Mouse (Mus musculus) myocyte (in vitro differentiated cells): Measurements from ENCODE around the gene Ndufaf3. TPM values are rescaled to one million over a fixed set of nuclear protein-coding genes. Genes with fewer than 3 reads are reported as not detected.

Source experiments
- H3K27me3 ChIP-seq: one replicate; pipeline ENCODE4 v1.6.1; 2011; ENCODE audit not compliant: control insufficient read depth, insufficient read depth, insufficient read length
- H3K36me3 ChIP-seq: one replicate; pipeline ENCODE4 v1.6.1; 2011; ENCODE audit not compliant: control insufficient read depth, insufficient read depth
- H3K4me2 ChIP-seq: one replicate; pipeline ENCODE4 v1.6.1; 2011; ENCODE audit warnings: low read depth, control low read depth
- H3K4me3 ChIP-seq: one replicate; pipeline ENCODE4 v1.5.1; 2011; ENCODE audit warnings: mild to moderate bottlenecking, control low read depth, moderate library complexity
- H3K79me2 ChIP-seq: one replicate; pipeline ENCODE4 v1.6.1; 2011; ENCODE audit not compliant: control insufficient read depth, insufficient read depth
- H3ac ChIP-seq: one replicate; pipeline ENCODE4 v1.6.1; 2011; ENCODE audit not compliant: control insufficient read depth, insufficient read length
- CEBPB ChIP-seq: IDR thresholded peaks from 2 replicates; pipeline ENCODE4 v1.6.1; 2011; ENCODE audit warnings: mild to moderate bottlenecking, moderate library complexity; ENCODE audit not compliant: poor library complexity, insufficient read depth, severe bottlenecking
- E2F4 ChIP-seq: IDR thresholded peaks from one replicate; pipeline ENCODE4 v1.6.1; 2011; ENCODE audit warnings: mild to moderate bottlenecking, control low read depth, moderate library complexity; ENCODE audit not compliant: insufficient read depth
- MAX ChIP-seq: IDR thresholded peaks from one replicate; pipeline ENCODE4 v1.6.1; 2011; ENCODE audit warnings: low read depth, mild to moderate bottlenecking, control low read depth
- MYOD1 ChIP-seq, 3 experiments: IDR thresholded peaks; one replicate each; pipeline ENCODE4 v1.6.1; 2011; ENCODE audit warnings: control low read depth in 2 of 3, low read depth in 2 of 3, mild to moderate bottlenecking in 2 of 3, moderate library complexity in 1 of 3; ENCODE audit not compliant: insufficient read length in 2 of 3, control insufficient read depth in 1 of 3
- MYOG ChIP-seq, 3 experiments: IDR thresholded peaks; one replicate each; pipeline ENCODE4 v1.6.1; 2011; ENCODE audit warnings: control low read depth in 2 of 3, low read depth in 2 of 3, mild to moderate bottlenecking in 2 of 3; ENCODE audit not compliant: insufficient read length in 2 of 3, control insufficient read depth in 1 of 3, insufficient read depth in 1 of 3
- POLR2A ChIP-seq: IDR thresholded peaks from one replicate; pipeline ENCODE4 v1.6.1; 2011; ENCODE audit warnings: low read depth, mild to moderate bottlenecking, control low read depth, moderate library complexity; ENCODE audit not compliant: insufficient read length
- POLR2AphosphoS2 ChIP-seq: IDR thresholded peaks from one replicate; pipeline ENCODE4 v1.6.1; 2011; ENCODE audit warnings: low read depth, control low read depth; ENCODE audit not compliant: insufficient read length
- REST ChIP-seq: IDR thresholded peaks from one replicate; pipeline ENCODE4 v1.6.1; 2011; ENCODE audit warnings: mild to moderate bottlenecking, control low read depth, moderate library complexity; ENCODE audit not compliant: insufficient read depth, insufficient read length
- SRF ChIP-seq: IDR thresholded peaks from one replicate; pipeline ENCODE4 v1.6.1; 2011; ENCODE audit warnings: low read depth; ENCODE audit not compliant: control insufficient read depth, insufficient read length
- TCF12 ChIP-seq: IDR thresholded peaks from one replicate; pipeline ENCODE4 v1.6.1; 2011; ENCODE audit warnings: mild to moderate bottlenecking, control low read depth; ENCODE audit not compliant: poor library complexity, insufficient read depth, severe bottlenecking
- TCF3 ChIP-seq: IDR thresholded peaks from one replicate; pipeline ENCODE4 v1.6.1; 2011; ENCODE audit warnings: low read depth, control low read depth; ENCODE audit not compliant: insufficient read length
- USF1 ChIP-seq: IDR thresholded peaks from one replicate; pipeline ENCODE4 v1.6.1; 2011; ENCODE audit warnings: low read depth, mild to moderate bottlenecking, control low read depth, moderate library complexity
- polyA plus RNA-seq: library from polyadenylated mRNA; unstranded; fragments of >200 nt; fragmentation: generic; extraction: Trizol; gene quantifications from one replicate; pipeline ENCODE4 v1.2.1, GENCODE M21; 2012; ENCODE audit warnings: missing spikeins

Gene Ndufaf3
- polyA plus RNA-seq, 1 experiment = 25.8 TPM

GRCm38 (mm10) chr9:108600011-108600410, 32.8 kb upstream of the Ndufaf3 start:
- no peak overlapping the region for H3K4me3 ChIP-seq
- H3K36me3 ChIP-seq = peaks cover 24% of the 10 kb centered on the region
- H3K27me3 ChIP-seq = no peaks in the 10 kb centered on the region
- H3K79me2 ChIP-seq = no peaks in the 10 kb centered on the region
- TF ChIP-seq MYOG (IDR thresholded peaks at IDR 0.05; ENCODE audit: control insufficient read depth in 1 of 3, insufficient read depth in 1 of 3, insufficient read length in 2 of 3, low read depth in 2 of 3) (no peak), USF1 (no peak), MYOD1 (IDR thresholded peaks at IDR 0.05; ENCODE audit: control insufficient read depth in 1 of 3, insufficient read length in 2 of 3, low read depth in 2 of 3) (no peak), TCF12 (no peak), POLR2AphosphoS2 (no peak), E2F4 (no peak), MAX (no peak)
- no peak overlapping the region for H3ac ChIP-seq
- H3K4me2 ChIP-seq = no peak overlapping the region

- no peak for TF ChIP-seq USF1
- no peak for TF ChIP-seq REST
- TF ChIP-seq TCF3 = no peak
- no peak for TF ChIP-seq MYOG (IDR thresholded peaks at IDR 0.05; ENCODE audit: control insufficient read depth in 1 of 3, insufficient read depth in 1 of 3, insufficient read length in 2 of 3, low read depth in 2 of 3)
- no peak for TF ChIP-seq SRF
- TF ChIP-seq E2F4 = no peak
- no peak for TF ChIP-seq CEBPB
- TF ChIP-seq POLR2AphosphoS2 = no peak
- no peak for TF ChIP-seq MYOD1 (IDR thresholded peaks at IDR 0.05; ENCODE audit: control insufficient read depth in 1 of 3, insufficient read length in 2 of 3, low read depth in 2 of 3)
- TF ChIP-seq POLR2A = no peak
- TF ChIP-seq TCF12 = no peak
- TF ChIP-seq MAX = no peak
These were observed 31.9 kb upstream of the Ndufaf3 start for GRCm38 (mm10) chr9:108599021-108599566.

GRCm38 (mm10) chr9:108596998-108597764, 29.9 kb upstream of the Ndufaf3 start, which contains the start of gene P4htm:
P4htm (minus strand) TSS chr9:108597667.
- Histone ChIP-seq H3K36me3 (peaks cover under 1% of the 10 kb centered on the region), H3K4me2 (peak within 1 kb of the TSS; percentile 64), H3K27me3 (no peaks in the 10 kb centered on the region), H3K79me2 (no peaks in the 10 kb centered on the region), H3K4me3 (peak within 1 kb of the TSS; percentile 15), H3ac (no peak within 1 kb of the TSS)
- TF ChIP-seq POLR2AphosphoS2 = no peak
- peak; percentile 60 for TF ChIP-seq POLR2A
- TF ChIP-seq MAX = no peak

More at GRCm38 (mm10) chr9:108599021-108599566, 31.9 kb upstream of the Ndufaf3 start:
- Histone ChIP-seq H3K79me2 (no peaks in the 10 kb centered on the region), H3K27me3 (no peaks in the 10 kb centered on the region), H3K36me3 (peaks cover 18% of the 10 kb centered on the region), H3K4me2 (no peak overlapping the region), H3ac (no peak overlapping the region), H3K4me3 (no peak overlapping the region)

- Histone ChIP-seq H3K4me3 (no peak overlapping the region), H3K4me2 (no peak overlapping the region), H3K27me3 (no peaks in the 10 kb centered on the region), H3ac (no peak overlapping the region), H3K79me2 (no peaks in the 10 kb centered on the region), H3K36me3 (no peaks in the 10 kb centered on the region)
- TF ChIP-seq POLR2A (no peak), MYOG (IDR thresholded peaks at IDR 0.05; ENCODE audit: control insufficient read depth in 1 of 3, insufficient read depth in 1 of 3, insufficient read length in 2 of 3, low read depth in 2 of 3) (no peak), MAX (no peak), REST (no peak), TCF3 (no peak), TCF12 (no peak), POLR2AphosphoS2 (no peak), SRF (no peak), USF1 (no peak), E2F4 (no peak), MYOD1 (IDR thresholded peaks at IDR 0.05; ENCODE audit: control insufficient read depth in 1 of 3, insufficient read length in 2 of 3, low read depth in 2 of 3) (no peak), CEBPB (no peak)
These were observed 27.1 kb upstream of the Ndufaf3 start for GRCm38 (mm10) chr9:108594354-108594753.

- Histone ChIP-seq H3K4me3 (no peak overlapping the region), H3ac (no peak overlapping the region), H3K4me2 (no peak overlapping the region), H3K79me2 (no peaks in the 10 kb centered on the region), H3K27me3 (no peaks in the 10 kb centered on the region), H3K36me3 (no peaks in the 10 kb centered on the region)
- TF ChIP-seq MYOD1 (IDR thresholded peaks at IDR 0.05; ENCODE audit: control insufficient read depth in 1 of 3, insufficient read length in 2 of 3, low read depth in 2 of 3) (no peak), CEBPB (no peak), MYOG (IDR thresholded peaks at IDR 0.05; ENCODE audit: control insufficient read depth in 1 of 3, insufficient read depth in 1 of 3, insufficient read length in 2 of 3, low read depth in 2 of 3) (no peak), E2F4 (no peak), TCF3 (no peak), SRF (no peak), POLR2A (no peak), USF1 (no peak), POLR2AphosphoS2 (no peak), REST (no peak), TCF12 (no peak), MAX (no peak)
These were observed 24.2 kb upstream of the Ndufaf3 start for GRCm38 (mm10) chr9:108591462-108591861.
